Mouse (Mus musculus): ENCODE results near the gene Golm1. TPM values are rescaled to one million over a fixed set of nuclear protein-coding genes. Genes with fewer than 3 reads are reported as not detected.

Golm1 gene
- polyA plus RNA-seq, 1 experiment from 2014 or later = 87.9 TPM

- H3K4me2 ChIP-seq = no peak overlapping the region
- no peaks in the 10 kb centered on the region for H3K27me3 ChIP-seq (replicated peaks; ENCODE audit: control insufficient read depth, insufficient read depth, low read length)
- H3K4me3 ChIP-seq (ENCODE audit: low read depth, low read length) = no peak overlapping the region
- H3K4me1 ChIP-seq (replicated peaks; ENCODE audit: control insufficient read depth, insufficient read depth, low read length) = no peaks in the 10 kb centered on the region
- H3K36me3 ChIP-seq (ENCODE audit: control insufficient read depth, insufficient read depth, low read length) = peaks cover 25% of the 10 kb centered on the region; the same call in 1 of the 2 replicates
- H3K27ac ChIP-seq (ENCODE audit: low read depth, low read length) = no peak overlapping the region
- 92% methylated on average over 7 of the region's 7 CpGs for WGBS
- no peaks in the 10 kb centered on the region for H3K9me3 ChIP-seq (ENCODE audit: control insufficient read depth, low read length)
- ATAC-seq (replicated peaks; ENCODE audit: low FRiP score) (no peak), DNase-seq (ENCODE audit: low spot score) (no peak)
- no peak overlapping the region for H3K9ac ChIP-seq (ENCODE audit: low read depth, low read length)
Measured at GRCm38 (mm10) chr13:59626739-59627138, 48.9 kb downstream of the Golm1 start.

GRCm38 (mm10) chr13:59624903-59625302, 50.7 kb downstream of the Golm1 start:
- no peaks in the 10 kb centered on the region for H3K27me3 ChIP-seq (replicated peaks; ENCODE audit: control insufficient read depth, insufficient read depth, low read length)
- H3K9ac ChIP-seq (ENCODE audit: low read depth, low read length) = no peak overlapping the region
- no peak overlapping the region for H3K27ac ChIP-seq (ENCODE audit: low read depth, low read length)
- DNase-seq (ENCODE audit: low spot score) = no peak
- H3K4me3 ChIP-seq (ENCODE audit: low read depth, low read length) = no peak overlapping the region
- no peaks in the 10 kb centered on the region for H3K4me1 ChIP-seq (replicated peaks; ENCODE audit: control insufficient read depth, insufficient read depth, low read length)
- H3K4me2 ChIP-seq = no peak overlapping the region
- WGBS = 75% methylated on average over 5 of the region's 5 CpGs
- ATAC-seq (replicated peaks; ENCODE audit: low FRiP score) = no peak
- no peaks in the 10 kb centered on the region for H3K9me3 ChIP-seq (ENCODE audit: control insufficient read depth, low read length)
- H3K36me3 ChIP-seq (ENCODE audit: control insufficient read depth, insufficient read depth, low read length) = peaks cover 21% of the 10 kb centered on the region; the same call in 1 of the 2 replicates

- 75% methylated on average over 3 of the region's 3 CpGs for WGBS
- no peak for DNase-seq (ENCODE audit: low spot score)
- ATAC-seq (replicated peaks; ENCODE audit: low FRiP score) = no peak
- Histone ChIP-seq H3K9me3 (ENCODE audit: control insufficient read depth, low read length) (no peaks in the 10 kb centered on the region), H3K4me2 (no peak overlapping the region), H3K4me1 (replicated peaks; ENCODE audit: control insufficient read depth, insufficient read depth, low read length) (no peaks in the 10 kb centered on the region), H3K27ac (ENCODE audit: low read depth, low read length) (no peak overlapping the region), H3K36me3 (ENCODE audit: control insufficient read depth, insufficient read depth, low read length) (peaks cover 19% of the 10 kb centered on the region; the same call in 1 of the 2 replicates), H3K9ac (ENCODE audit: low read depth, low read length) (no peak overlapping the region), H3K27me3 (replicated peaks; ENCODE audit: control insufficient read depth, insufficient read depth, low read length) (no peaks in the 10 kb centered on the region), H3K4me3 (ENCODE audit: low read depth, low read length) (no peak overlapping the region)
Measured at GRCm38 (mm10) chr13:59624389-59624788, 51.2 kb downstream of the Golm1 start.

- ATAC-seq (replicated peaks; ENCODE audit: low FRiP score) = no peak
- no peak for DNase-seq (ENCODE audit: low spot score)
- no peak overlapping the region for H3K9ac ChIP-seq (ENCODE audit: low read depth, low read length)
- H3K9me3 ChIP-seq (ENCODE audit: control insufficient read depth, low read length) = no peaks in the 10 kb centered on the region
- peaks cover 18% of the 10 kb centered on the region for H3K36me3 ChIP-seq (ENCODE audit: control insufficient read depth, insufficient read depth, low read length)
- no peaks in the 10 kb centered on the region for H3K4me1 ChIP-seq (replicated peaks; ENCODE audit: control insufficient read depth, insufficient read depth, low read length)
- H3K27ac ChIP-seq (ENCODE audit: low read depth, low read length) = no peak overlapping the region
- H3K4me2 ChIP-seq = no peak overlapping the region
- H3K27me3 ChIP-seq (replicated peaks; ENCODE audit: control insufficient read depth, insufficient read depth, low read length) = no peaks in the 10 kb centered on the region
- 85% methylated on average over 7 of the region's 7 CpGs for WGBS
- H3K4me3 ChIP-seq (ENCODE audit: low read depth, low read length) = no peak overlapping the region
Measured at GRCm38 (mm10) chr13:59621643-59622489, 53.7 kb downstream of the Golm1 start.

- DNase-seq (ENCODE audit: low spot score) (no peak), ATAC-seq (replicated peaks; ENCODE audit: low FRiP score) (peak; percentile 51)
- H3K9ac ChIP-seq (ENCODE audit: low read depth, low read length) = no peak overlapping the region
- H3K9me3 ChIP-seq (ENCODE audit: control insufficient read depth, low read length) = no peaks in the 10 kb centered on the region
- H3K36me3 ChIP-seq (ENCODE audit: control insufficient read depth, insufficient read depth, low read length) = peaks cover 11% of the 10 kb centered on the region
- no peak overlapping the region for H3K4me2 ChIP-seq
- no peak overlapping the region for H3K27ac ChIP-seq (ENCODE audit: low read depth, low read length)
- no peak overlapping the region for H3K4me3 ChIP-seq (ENCODE audit: low read depth, low read length)
- 77% methylated on average over 6 of the region's 6 CpGs for WGBS
- no peaks in the 10 kb centered on the region for H3K4me1 ChIP-seq (replicated peaks; ENCODE audit: control insufficient read depth, insufficient read depth, low read length)
- no peaks in the 10 kb centered on the region for H3K27me3 ChIP-seq (replicated peaks; ENCODE audit: control insufficient read depth, insufficient read depth, low read length)
Measured at GRCm38 (mm10) chr13:59618463-59618862, 57.1 kb downstream of the Golm1 start.

GRCm38 (mm10) chr13:59615554-59615953, 60.1 kb downstream of the Golm1 start:
- no peak for DNase-seq (ENCODE audit: low spot score)
- WGBS = 75% methylated on average over 4 of the region's 4 CpGs
- Histone ChIP-seq H3K4me2 (no peak overlapping the region), H3K9me3 (ENCODE audit: control insufficient read depth, low read length) (no peaks in the 10 kb centered on the region), H3K27ac (ENCODE audit: low read depth, low read length) (no peak overlapping the region), H3K36me3 (ENCODE audit: control insufficient read depth, insufficient read depth, low read length) (peaks cover 11% of the 10 kb centered on the region), H3K4me1 (replicated peaks; ENCODE audit: control insufficient read depth, insufficient read depth, low read length) (no peaks in the 10 kb centered on the region), H3K4me3 (ENCODE audit: low read depth, low read length) (no peak overlapping the region), H3K9ac (ENCODE audit: low read depth, low read length) (no peak overlapping the region), H3K27me3 (replicated peaks; ENCODE audit: control insufficient read depth, insufficient read depth, low read length) (no peaks in the 10 kb centered on the region)
- no peak for ATAC-seq (replicated peaks; ENCODE audit: low FRiP score)

- Histone ChIP-seq H3K4me2 (no peak overlapping the region), H3K36me3 (ENCODE audit: control insufficient read depth, insufficient read depth, low read length) (peaks cover 11% of the 10 kb centered on the region), H3K27ac (ENCODE audit: low read depth, low read length) (no peak overlapping the region), H3K27me3 (replicated peaks; ENCODE audit: control insufficient read depth, insufficient read depth, low read length) (no peaks in the 10 kb centered on the region), H3K4me1 (replicated peaks; ENCODE audit: control insufficient read depth, insufficient read depth, low read length) (no peaks in the 10 kb centered on the region), H3K9ac (ENCODE audit: low read depth, low read length) (no peak overlapping the region; the same call in 1 of the 2 replicates), H3K4me3 (ENCODE audit: low read depth, low read length) (no peak overlapping the region), H3K9me3 (ENCODE audit: control insufficient read depth, low read length) (no peaks in the 10 kb centered on the region)
- ATAC-seq (replicated peaks; ENCODE audit: low FRiP score) = no peak
- DNase-seq (ENCODE audit: low spot score) = no peak
- 82% methylated on average over 4 of the region's 4 CpGs for WGBS
Measured at GRCm38 (mm10) chr13:59615152-59615551, 60.5 kb downstream of the Golm1 start.

GRCm38 (mm10) chr13:59613868-59614267, 61.7 kb downstream of the Golm1 start:
- no peaks in the 10 kb centered on the region for H3K27me3 ChIP-seq (replicated peaks; ENCODE audit: control insufficient read depth, insufficient read depth, low read length)
- H3K4me1 ChIP-seq (replicated peaks; ENCODE audit: control insufficient read depth, insufficient read depth, low read length) = no peaks in the 10 kb centered on the region
- WGBS = 69% methylated on average over 4 of the region's 4 CpGs
- ATAC-seq (replicated peaks; ENCODE audit: low FRiP score) = no peak
- DNase-seq (ENCODE audit: low spot score) = no peak
- H3K9me3 ChIP-seq (ENCODE audit: control insufficient read depth, low read length) = no peaks in the 10 kb centered on the region
- no peak overlapping the region for H3K9ac ChIP-seq (ENCODE audit: low read depth, low read length)
- H3K27ac ChIP-seq (ENCODE audit: low read depth, low read length) = no peak overlapping the region
- peaks cover 8% of the 10 kb centered on the region for H3K36me3 ChIP-seq (ENCODE audit: control insufficient read depth, insufficient read depth, low read length)
- H3K4me3 ChIP-seq (ENCODE audit: low read depth, low read length) = no peak overlapping the region
- no peak overlapping the region for H3K4me2 ChIP-seq

GRCm38 (mm10) chr13:59610437-59610836, 65.2 kb downstream of the Golm1 start:
- Histone ChIP-seq H3K27me3 (replicated peaks; ENCODE audit: control insufficient read depth, insufficient read depth, low read length) (no peaks in the 10 kb centered on the region), H3K4me2 (no peak overlapping the region), H3K4me1 (replicated peaks; ENCODE audit: control insufficient read depth, insufficient read depth, low read length) (no peaks in the 10 kb centered on the region), H3K9me3 (ENCODE audit: control insufficient read depth, low read length) (no peaks in the 10 kb centered on the region), H3K36me3 (ENCODE audit: control insufficient read depth, insufficient read depth, low read length) (peaks cover 6% of the 10 kb centered on the region), H3K9ac (ENCODE audit: low read depth, low read length) (no peak overlapping the region), H3K27ac (ENCODE audit: low read depth, low read length) (no peak overlapping the region), H3K4me3 (ENCODE audit: low read depth, low read length) (no peak overlapping the region)
- 88% methylated on average over 2 of the region's 2 CpGs for WGBS
- ATAC-seq (replicated peaks; ENCODE audit: low FRiP score) = no peak
- DNase-seq (ENCODE audit: low spot score) = no peak

Data from liver, embryonic 11.5 days (tissue).